Mouse (Mus musculus): ENCODE data around the gene Slc8a1. TPM values are rescaled to one million over a fixed set of nuclear protein-coding genes. Genes with fewer than 3 reads are reported as not detected.

The Slc8a1 gene
- polyA plus RNA-seq, 1 experiment from 2014 or later: 17.2 TPM

DNA sequence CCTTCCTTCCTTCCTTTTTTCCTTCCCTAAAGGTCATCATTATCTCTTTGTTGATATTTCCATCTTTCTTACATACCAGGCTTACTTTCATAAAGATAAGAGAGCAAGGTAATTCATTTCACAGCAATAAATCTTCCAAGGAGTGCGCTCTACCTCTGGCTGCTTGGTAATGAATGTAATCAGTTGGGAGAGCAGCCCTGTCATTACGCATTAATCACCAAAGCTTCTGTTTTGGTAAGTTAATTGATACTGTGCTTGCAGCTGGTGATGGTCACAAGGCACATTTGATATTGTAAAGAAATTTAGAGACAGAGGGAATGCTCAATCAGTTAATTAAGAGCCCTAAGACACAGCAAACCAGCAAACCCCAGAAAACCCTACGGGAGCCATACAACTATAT is 130.7 kb downstream of the Slc8a1 start:
- WGBS: 65% methylated on average over 3 of the region's 3 CpGs
- Histone ChIP-seq H3K27me3 (replicated peaks) (no peaks in the 10 kb centered on the region), H3K9me3 (no peaks in the 10 kb centered on the region), H3K27ac (no peak overlapping the region), H3K9ac (no peak overlapping the region), H3K4me2 (no peak overlapping the region), H3K36me3 (replicated peaks) (no peaks in the 10 kb centered on the region), H3K4me3 (no peak overlapping the region), H3K4me1 (no peaks in the 10 kb centered on the region)
- no peak for ATAC-seq (replicated peaks)

DNA sequence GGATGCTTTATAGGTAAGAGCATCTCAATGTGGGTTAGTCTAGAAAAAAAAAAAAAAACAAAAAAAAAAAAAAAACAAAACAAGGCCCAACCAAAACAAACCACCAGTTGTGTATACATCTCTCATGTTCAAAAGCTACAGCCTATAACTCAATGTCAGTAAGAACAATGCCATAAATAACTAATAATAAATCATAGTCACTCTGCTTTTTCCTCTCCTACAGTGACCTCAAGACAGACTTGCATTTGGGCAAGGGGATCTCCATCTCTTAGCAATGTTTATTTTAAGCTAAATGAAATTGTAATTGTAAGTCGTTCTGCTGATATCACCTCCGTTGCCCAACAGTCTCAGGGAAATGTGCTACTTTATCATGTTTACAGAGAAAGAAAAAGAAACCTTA is 132.1 kb downstream of the Slc8a1 start:
- H3K9me3 ChIP-seq: no peaks in the 10 kb centered on the region
- 87% methylated on average over 2 of the region's 2 CpGs for whole genome bisulfite sequencing
- H3K36me3 ChIP-seq (replicated peaks): no peaks in the 10 kb centered on the region
- no peaks in the 10 kb centered on the region for H3K4me1 ChIP-seq
- H3K4me3 ChIP-seq: no peak overlapping the region
- no peak for ATAC-seq (replicated peaks)
- H3K4me2 ChIP-seq: no peak overlapping the region
- H3K27ac ChIP-seq: no peak overlapping the region
- no peaks in the 10 kb centered on the region for H3K27me3 ChIP-seq (replicated peaks)
- no peak overlapping the region for H3K9ac ChIP-seq

DNA sequence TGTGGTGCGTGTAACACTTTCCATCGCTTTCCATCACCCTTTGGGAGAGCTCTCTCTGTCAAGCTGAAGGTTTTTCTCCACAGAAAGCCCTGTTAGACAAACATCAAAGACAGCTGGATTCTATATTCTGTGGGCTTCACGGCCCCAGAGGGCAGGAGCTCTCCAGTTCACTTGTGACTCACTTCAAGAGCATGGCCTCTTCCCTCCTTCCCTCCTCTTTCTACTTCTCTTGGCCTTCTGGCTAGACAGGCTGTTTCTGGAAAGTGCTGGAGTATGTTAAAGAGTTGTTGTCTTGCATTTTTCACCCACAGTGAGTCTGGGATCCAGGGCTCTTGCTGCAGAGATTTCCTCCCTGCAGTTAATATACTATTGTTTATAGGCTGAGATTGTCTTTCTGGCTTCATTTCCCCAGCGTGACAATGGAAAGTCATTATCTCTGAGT is 132.9 kb downstream of the Slc8a1 start:
- Histone ChIP-seq H3K9me3 (no peaks in the 10 kb centered on the region), H3K27me3 (replicated peaks) (no peaks in the 10 kb centered on the region), H3K4me1 (no peaks in the 10 kb centered on the region), H3K4me2 (no peak overlapping the region), H3K4me3 (no peak overlapping the region), H3K36me3 (replicated peaks) (no peaks in the 10 kb centered on the region), H3K27ac (no peak overlapping the region), H3K9ac (no peak overlapping the region)
- WGBS: 70% methylated on average over 4 of the region's 4 CpGs
- no peak for ATAC-seq (replicated peaks)

DNA sequence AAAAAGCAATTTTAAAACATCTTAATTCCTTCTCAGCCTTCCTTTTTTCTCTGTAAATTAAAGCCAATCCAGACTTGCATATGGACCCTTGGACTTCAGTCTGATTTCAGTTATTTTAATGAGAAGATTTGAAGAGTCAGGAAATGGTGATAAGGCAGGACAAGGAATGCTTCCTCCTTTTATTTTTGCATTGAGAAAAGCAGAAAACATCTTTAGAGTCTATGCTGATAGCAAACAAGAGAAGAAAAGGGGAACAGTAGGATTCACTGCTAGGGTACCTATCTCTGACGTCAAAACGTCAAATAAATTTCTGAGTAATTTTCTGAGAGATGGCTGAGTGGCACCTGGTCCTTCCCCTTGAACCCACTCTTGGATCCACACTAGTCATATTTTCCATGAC is 139.1 kb downstream of the Slc8a1 start:
- ATAC-seq (replicated peaks): no peak
- Histone ChIP-seq H3K4me3 (no peak overlapping the region), H3K4me1 (no peaks in the 10 kb centered on the region), H3K4me2 (no peak overlapping the region), H3K9me3 (no peaks in the 10 kb centered on the region), H3K9ac (no peak overlapping the region), H3K36me3 (replicated peaks) (no peaks in the 10 kb centered on the region), H3K27ac (no peak overlapping the region), H3K27me3 (replicated peaks) (no peaks in the 10 kb centered on the region)
- 93% methylated on average over 2 of the region's 2 CpGs for WGBS

DNA sequence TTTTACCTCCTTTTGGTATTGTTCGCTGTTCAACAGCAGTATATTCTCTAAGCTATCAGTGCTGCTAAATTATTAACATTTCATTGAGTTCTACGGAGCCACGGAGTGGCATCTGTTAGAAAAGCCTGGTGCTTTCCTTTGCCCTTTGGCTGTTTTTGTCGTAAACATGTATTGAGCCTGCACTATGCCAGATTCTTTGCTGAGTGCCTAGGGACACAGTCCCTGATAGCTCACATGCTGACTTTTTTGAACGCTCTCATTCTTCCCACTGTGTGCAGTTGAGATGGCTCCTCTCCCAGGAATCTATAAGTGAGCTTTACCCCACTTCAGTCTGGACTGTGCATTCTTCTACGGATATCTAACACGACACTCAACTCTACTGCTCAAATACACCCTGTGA is 148.4 kb downstream of the Slc8a1 start:
- Histone ChIP-seq H3K4me3 (no peak overlapping the region), H3K36me3 (replicated peaks) (no peaks in the 10 kb centered on the region), H3K9ac (no peak overlapping the region), H3K4me2 (no peak overlapping the region), H3K9me3 (no peaks in the 10 kb centered on the region), H3K27ac (no peak overlapping the region), H3K4me1 (no peaks in the 10 kb centered on the region), H3K27me3 (replicated peaks) (no peaks in the 10 kb centered on the region)
- ATAC-seq (replicated peaks): peak; percentile 24; the same call in 1 of the 2 replicates
- WGBS: 64% methylated on average over 7 of the region's 7 CpGs

DNA sequence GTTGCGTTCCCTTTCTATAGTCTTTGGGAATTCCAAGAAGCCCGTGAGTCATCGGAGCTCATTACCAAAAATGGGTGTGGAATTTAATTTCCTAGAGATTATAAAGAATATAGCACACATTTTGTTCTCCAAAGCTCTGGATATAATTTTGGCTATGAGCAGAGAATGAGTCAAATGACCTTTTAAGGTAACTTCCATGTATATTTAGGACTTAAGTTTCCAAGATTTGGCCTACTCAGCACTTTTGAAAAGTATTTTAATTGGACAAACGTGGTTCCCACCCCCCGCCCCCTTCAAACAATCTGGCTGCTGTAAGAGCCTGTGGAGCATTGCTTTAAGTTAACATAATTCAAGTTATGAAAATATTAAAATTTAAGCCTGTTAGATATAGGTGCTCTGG is 151.4 kb downstream of the Slc8a1 start:
- no peak overlapping the region for H3K4me3 ChIP-seq
- H3K9ac ChIP-seq: no peak overlapping the region
- ATAC-seq (replicated peaks): no peak
- no peak overlapping the region for H3K27ac ChIP-seq
- no peaks in the 10 kb centered on the region for H3K9me3 ChIP-seq
- H3K36me3 ChIP-seq (replicated peaks): no peaks in the 10 kb centered on the region
- no peak overlapping the region for H3K4me2 ChIP-seq
- WGBS: 89% methylated on average over 5 of the region's 5 CpGs
- no peaks in the 10 kb centered on the region for H3K27me3 ChIP-seq (replicated peaks)
- H3K4me1 ChIP-seq: no peaks in the 10 kb centered on the region

DNA sequence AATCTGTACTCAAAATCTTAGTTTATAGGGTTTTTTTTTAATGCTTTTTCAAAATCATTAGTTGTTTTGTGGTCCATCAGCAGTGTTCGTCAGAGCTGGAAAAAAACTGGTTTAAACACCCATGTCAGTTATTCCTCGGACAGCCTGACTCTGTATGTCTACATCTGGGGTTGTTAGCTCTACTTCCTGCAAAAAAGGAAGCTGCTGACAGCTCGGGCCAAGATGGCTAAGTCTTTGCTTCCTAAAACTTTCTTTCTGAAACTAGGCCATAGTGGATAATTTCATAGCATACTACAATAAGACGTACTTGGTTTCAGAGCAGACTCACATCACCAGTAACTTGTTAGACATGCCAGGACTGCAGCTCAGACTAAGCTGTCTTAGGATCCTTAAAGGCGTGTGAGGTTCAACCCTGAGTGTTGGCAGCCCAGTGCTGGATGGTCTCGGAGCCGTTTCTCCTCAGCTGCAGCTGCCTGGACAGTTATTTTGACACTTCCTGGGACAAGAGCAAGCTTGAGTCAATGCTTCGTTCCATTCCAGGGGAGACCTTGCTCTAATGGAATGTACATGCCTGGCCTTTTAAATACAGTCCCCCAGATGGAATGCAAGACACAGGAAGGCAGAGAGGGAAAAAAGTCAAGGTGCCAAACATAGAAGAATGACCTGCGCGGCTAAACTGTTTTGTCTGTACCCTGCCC is 158.3 kb downstream of the Slc8a1 start:
- Histone ChIP-seq H3K36me3 (replicated peaks) (no peaks in the 10 kb centered on the region), H3K27me3 (replicated peaks) (no peaks in the 10 kb centered on the region), H3K4me1 (no peaks in the 10 kb centered on the region), H3K9ac (no peak overlapping the region), H3K4me2 (no peak overlapping the region), H3K4me3 (no peak overlapping the region), H3K27ac (no peak overlapping the region), H3K9me3 (no peaks in the 10 kb centered on the region)
- ATAC-seq (replicated peaks): no peak
- 89% methylated on average over 10 of the region's 10 CpGs for WGBS

DNA sequence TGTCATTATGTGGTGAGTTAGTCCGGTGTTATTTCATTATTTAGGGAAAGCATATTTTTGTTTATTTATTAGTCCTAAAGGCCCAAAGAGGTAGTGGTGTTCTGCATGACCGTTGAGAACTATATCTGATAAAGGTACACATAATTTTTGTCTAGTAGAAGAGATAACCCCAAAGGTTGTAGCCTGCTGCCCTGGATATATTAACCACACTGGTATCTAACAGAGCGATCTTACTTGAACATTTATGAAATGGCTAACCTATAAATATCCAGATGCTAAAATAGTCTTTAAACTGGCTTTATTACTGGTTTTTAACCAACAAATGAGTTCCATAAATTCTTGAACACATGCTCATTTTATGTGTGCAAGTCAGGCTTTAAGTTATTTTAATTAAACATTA is 161.3 kb downstream of the Slc8a1 start:
- no peak for ATAC-seq (replicated peaks)
- no peaks in the 10 kb centered on the region for H3K36me3 ChIP-seq (replicated peaks)
- H3K27me3 ChIP-seq (replicated peaks): no peaks in the 10 kb centered on the region
- no peak overlapping the region for H3K27ac ChIP-seq
- H3K9me3 ChIP-seq: no peaks in the 10 kb centered on the region
- no peaks in the 10 kb centered on the region for H3K4me1 ChIP-seq
- H3K9ac ChIP-seq: no peak overlapping the region
- 96% methylated on average over 3 of the region's 3 CpGs for WGBS
- H3K4me2 ChIP-seq: no peak overlapping the region
- H3K4me3 ChIP-seq: no peak overlapping the region

DNA sequence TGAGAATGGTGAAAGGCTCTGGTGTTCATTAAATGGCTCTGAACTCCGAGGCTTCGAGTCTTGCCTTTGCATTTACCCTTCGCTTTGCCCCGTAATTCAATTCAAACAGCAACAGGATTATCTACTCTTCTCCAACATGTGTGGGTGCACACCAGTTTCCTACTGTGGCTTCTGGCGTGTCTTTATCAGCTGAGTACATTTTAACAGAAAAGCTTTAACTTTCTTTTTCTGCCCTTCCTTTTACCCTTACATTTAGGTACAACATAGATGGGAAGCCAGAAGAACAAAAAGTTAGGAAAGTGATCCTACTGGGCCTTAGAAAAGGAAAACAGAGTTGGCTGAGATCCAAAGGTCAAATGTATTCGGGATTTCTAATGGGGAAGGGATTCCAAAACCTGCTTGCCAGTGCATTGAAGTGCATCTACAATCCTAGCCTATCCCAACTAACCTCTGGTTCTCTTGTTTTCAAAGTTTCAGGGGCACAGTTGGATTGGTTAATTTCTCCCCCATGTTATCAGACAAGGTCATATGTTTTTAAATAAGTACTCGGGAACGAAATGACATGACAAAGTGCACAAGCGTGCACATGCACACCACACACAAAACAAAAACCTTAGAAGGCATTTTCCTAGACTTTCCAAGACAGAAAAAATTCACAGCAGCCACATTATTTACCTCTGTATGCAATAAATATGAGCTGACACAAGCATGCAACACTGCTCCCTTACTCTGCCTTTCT is 172.4 kb downstream of the Slc8a1 start:
- Histone ChIP-seq H3K4me3 (no peak overlapping the region), H3K27ac (no peak overlapping the region), H3K4me1 (no peaks in the 10 kb centered on the region), H3K9me3 (no peaks in the 10 kb centered on the region), H3K4me2 (no peak overlapping the region), H3K36me3 (replicated peaks) (no peaks in the 10 kb centered on the region), H3K27me3 (replicated peaks) (no peaks in the 10 kb centered on the region), H3K9ac (no peak overlapping the region)
- WGBS: 55% methylated on average over 9 of the region's 9 CpGs
- no peak for ATAC-seq (replicated peaks)

DNA sequence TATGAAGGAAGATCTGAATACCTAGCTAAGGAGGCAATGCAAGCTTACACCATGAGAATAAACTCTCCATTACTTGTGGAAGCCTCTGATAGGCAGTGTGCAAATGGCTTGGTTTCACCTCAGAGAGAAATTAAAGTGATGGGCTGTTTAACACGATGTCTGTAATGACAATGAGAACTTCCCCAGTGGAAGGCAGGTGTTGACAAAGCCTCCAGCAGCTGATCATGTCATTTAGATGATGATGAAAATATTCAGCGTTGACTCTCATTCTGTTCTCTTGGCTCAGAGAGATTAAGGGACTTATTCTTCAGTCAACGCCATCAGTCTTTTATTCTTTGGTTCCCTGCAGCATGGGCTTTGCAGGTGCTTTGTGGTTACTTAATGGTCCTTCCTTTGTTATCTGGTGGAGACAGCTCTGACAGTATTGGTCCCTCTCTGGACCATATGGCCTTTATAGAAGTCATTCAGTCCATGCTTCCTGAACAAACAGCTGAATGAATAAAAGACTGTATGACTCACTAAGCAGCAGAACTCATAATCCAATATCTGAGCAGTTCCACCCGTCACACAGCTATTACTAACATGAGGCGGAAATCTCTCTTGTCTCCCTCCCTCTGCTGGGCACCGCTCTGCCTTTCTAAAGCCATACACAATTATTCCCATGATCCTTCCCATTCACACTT is 184.0 kb downstream of the Slc8a1 start:
- H3K9ac ChIP-seq: no peak overlapping the region
- H3K27me3 ChIP-seq (replicated peaks): no peaks in the 10 kb centered on the region
- H3K4me2 ChIP-seq: no peak overlapping the region
- no peak overlapping the region for H3K27ac ChIP-seq
- H3K4me1 ChIP-seq: no peaks in the 10 kb centered on the region
- no peak overlapping the region for H3K4me3 ChIP-seq
- no peaks in the 10 kb centered on the region for H3K9me3 ChIP-seq
- 0 out of 2 replicates have a peak, but pooled peaks have one; percentile 48 for ATAC-seq (replicated peaks)
- H3K36me3 ChIP-seq (replicated peaks): no peaks in the 10 kb centered on the region
- 32% methylated on average over 6 of the region's 6 CpGs for WGBS

DNA sequence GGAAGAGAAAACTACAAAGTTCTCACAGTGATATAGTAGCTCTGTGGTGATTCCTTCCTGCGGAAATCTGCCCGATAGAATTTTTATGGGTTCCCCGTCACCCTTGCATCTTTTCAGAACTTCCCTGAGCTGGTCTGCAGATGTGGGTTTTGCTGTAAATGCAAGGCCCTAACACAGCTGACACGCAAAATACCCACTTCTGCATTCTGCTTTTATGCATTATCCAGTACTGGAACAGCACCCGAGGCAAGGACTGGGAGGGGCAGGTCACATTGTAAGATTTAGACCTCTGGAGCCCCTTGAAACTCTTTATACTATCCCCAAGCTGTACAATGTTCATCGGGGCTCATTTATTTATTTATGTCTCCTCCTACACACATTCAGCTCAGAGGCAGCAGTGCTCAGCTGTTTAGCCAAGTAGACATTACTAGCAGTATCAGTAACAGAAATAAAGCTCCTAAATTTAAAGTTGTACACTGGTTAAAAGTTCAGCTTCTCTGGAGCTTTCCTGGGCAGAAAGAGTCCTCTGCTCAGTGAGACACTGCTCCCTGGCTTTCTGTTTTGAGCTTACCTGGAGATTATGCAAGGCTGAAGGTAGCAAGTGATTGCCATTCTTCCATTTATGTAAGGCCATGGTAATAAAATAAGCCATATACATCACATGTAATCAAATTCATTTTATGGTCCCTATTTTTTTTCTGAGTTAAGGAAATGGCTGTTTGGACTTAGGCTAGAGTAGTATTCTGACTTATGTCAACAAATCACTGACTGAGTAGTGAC is 186.1 kb downstream of the Slc8a1 start:
- no peaks in the 10 kb centered on the region for H3K9me3 ChIP-seq
- 85% methylated on average over 6 of the region's 6 CpGs for WGBS
- ATAC-seq (replicated peaks): no peak

DNA sequence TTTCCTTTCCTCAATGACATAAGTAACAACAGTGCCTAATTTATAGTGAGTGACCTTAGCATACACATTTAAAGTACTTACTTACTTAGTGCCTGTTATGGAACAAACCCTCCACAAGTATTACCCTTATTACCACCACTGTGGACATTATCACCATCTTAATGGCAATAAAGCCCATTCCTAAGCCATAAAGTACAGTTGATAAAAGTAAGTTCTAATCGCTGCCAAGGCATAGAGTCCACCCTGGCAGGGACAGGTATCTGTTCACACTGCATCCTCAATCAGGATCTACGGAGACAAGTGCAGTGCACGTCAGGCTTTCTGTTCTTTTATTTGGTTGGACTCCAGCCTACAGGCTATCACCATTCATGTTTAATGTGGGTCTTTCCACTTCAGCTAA is 187.3 kb downstream of the Slc8a1 start:
- WGBS: 86% methylated on average over 3 of the region's 3 CpGs
- H3K4me1 ChIP-seq: no peaks in the 10 kb centered on the region
- H3K36me3 ChIP-seq (replicated peaks): no peaks in the 10 kb centered on the region
- no peaks in the 10 kb centered on the region for H3K27me3 ChIP-seq (replicated peaks)
- no peak for ATAC-seq (replicated peaks)
- H3K4me3 ChIP-seq: no peak overlapping the region
- H3K9me3 ChIP-seq: no peaks in the 10 kb centered on the region
- no peak overlapping the region for H3K4me2 ChIP-seq
- H3K27ac ChIP-seq: no peak overlapping the region
- no peak overlapping the region for H3K9ac ChIP-seq

More for the DNA sequence above, 186.1 kb downstream of the Slc8a1 start:
- Histone ChIP-seq H3K4me1 (no peaks in the 10 kb centered on the region), H3K36me3 (replicated peaks) (no peaks in the 10 kb centered on the region), H3K4me2 (no peak overlapping the region), H3K4me3 (no peak overlapping the region), H3K27ac (no peak overlapping the region), H3K27me3 (replicated peaks) (no peaks in the 10 kb centered on the region), H3K9ac (no peak overlapping the region)

Measured in midbrain, embryonic 15.5 days (tissue).